Mouse (Mus musculus) heart, embryonic 15.5 days (tissue): ENCODE measurements around the gene Nr1i2. TPM values are rescaled to one million over a fixed set of nuclear protein-coding genes. Genes with fewer than 3 reads are reported as not detected.
A peak's percentile ranks its signal among the peaks of the same experiment; 100 is the strongest.
"Not testable (repeated sequence)": the region's sequence is repeated elsewhere in the genome, so short reads cannot be mapped to it uniquely, and the experiment has no call there.

ENCODE experiments used
- ATAC-seq: fragments of 200-750 bp; cut with Nextera tagmentation; replicated peaks from 2 replicates; pipeline ENCODE4 v1.8.0; 2017; ENCODE audit warnings: low read depth, moderate TSS enrichment; ENCODE audit not compliant: insufficient number of reproducible peaks, insufficient read depth, low FRiP score
- H3K27ac ChIP-seq: fragments of 300-500 bp; sonication (generic); 2 replicates; pipeline ENCODE4 v1.5.1; 2015; ENCODE audit warnings: mild to moderate bottlenecking, inconsistent platforms
- H3K27me3 ChIP-seq: fragments of 300-500 bp; sonication (generic); 2 replicates; pipeline ENCODE4 v1.6.1; 2015; ENCODE audit warnings: inconsistent platforms
- H3K36me3 ChIP-seq: fragments of 300-500 bp; sonication (generic); 2 replicates; pipeline ENCODE4 v1.6.1; 2015; ENCODE audit warnings: mild to moderate bottlenecking, inconsistent platforms
- H3K4me1 ChIP-seq: fragments of 300-500 bp; sonication (generic); replicated peaks from 2 replicates; pipeline ENCODE4 v1.6.1; 2015; ENCODE audit warnings: inconsistent platforms
- H3K4me2 ChIP-seq: fragments of 300-500 bp; sonication (generic); 2 replicates; pipeline ENCODE4 v1.6.1; 2015; ENCODE audit warnings: inconsistent platforms, mild to moderate bottlenecking, moderate library complexity
- H3K4me3 ChIP-seq: fragments of 300-500 bp; sonication (generic); 2 replicates; pipeline ENCODE4 v1.5.1; 2015; ENCODE audit warnings: mild to moderate bottlenecking, inconsistent platforms
- H3K9ac ChIP-seq: fragments of 300-500 bp; sonication (generic); 2 replicates; pipeline ENCODE4 v1.6.1; 2015; ENCODE audit warnings: mild to moderate bottlenecking, inconsistent platforms
- H3K9me3 ChIP-seq: fragments of 300-500 bp; sonication (generic); replicated peaks from 2 replicates; pipeline ENCODE4 v1.6.1; 2016; ENCODE audit warnings: inconsistent platforms
- WGBS: fragments of 180-500 bp; shearing (Covaris S2); methylation state at CpG from one replicate; pipeline ENCODE4 v1.1.7; 2015; ENCODE audit warnings: mixed read lengths; 5-methylcytosine and 5-hydroxymethylcytosine counted together
- polyA plus RNA-seq: library from polyadenylated mRNA; unstranded; fragments of >200 nt; fragmentation: Nextera tagmentation; extraction: Ambion mirVana; gene quantifications from 2 replicates; pipeline ENCODE4 v1.2.1, GENCODE M21; 2015

Nr1i2 gene
- polyA plus RNA-seq: 0.06 TPM in 1 of 2 replicates, not detected in the other

DNA sequence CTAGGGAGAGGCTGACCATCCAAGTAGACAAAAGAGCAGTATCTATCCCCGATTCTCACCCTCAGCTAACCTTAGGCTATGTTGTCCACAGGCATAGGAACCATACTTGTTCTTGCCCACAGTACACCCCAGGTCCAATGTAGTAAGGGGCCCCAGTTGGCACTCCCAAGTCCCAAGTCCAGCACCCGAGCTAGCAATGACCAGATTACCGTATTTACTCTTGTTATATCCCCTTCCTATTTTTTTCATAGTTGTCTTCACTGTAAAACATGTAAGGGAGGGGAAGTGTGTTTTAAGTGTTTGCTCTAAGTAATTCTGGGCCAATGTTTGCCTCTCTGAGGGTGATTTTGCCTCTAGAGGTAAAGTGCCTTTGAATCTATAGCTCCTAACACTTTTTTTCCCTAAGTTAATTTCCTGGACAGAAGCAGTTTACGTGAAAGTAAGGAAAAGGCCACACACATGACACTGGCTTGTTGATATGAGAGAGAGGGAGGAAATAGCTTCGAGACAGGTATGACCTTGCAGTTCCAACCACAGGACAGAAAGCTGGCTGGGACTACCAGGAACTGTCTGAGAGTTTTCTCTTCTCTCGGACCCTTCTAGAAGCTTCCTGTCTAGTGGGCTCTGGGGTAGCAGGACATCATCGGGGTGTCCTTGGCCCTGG, at the start of gene Nr1i2:
Gene Nr1i2, minus strand, starts transcription at position 140 of the 664 bp plus-strand sequence.
- Histone ChIP-seq H3K27ac (no peak within 1 kb of the TSS), H3K4me1 (peaks cover 2% of the 10 kb centered on the region; the same call in 1 of the 2 replicates), H3K27me3 (no peaks in the 10 kb centered on the region), H3K9ac (no peak within 1 kb of the TSS), H3K4me3 (no peak within 1 kb of the TSS), H3K9me3 (no peaks in the 10 kb centered on the region), H3K4me2 (no peak within 1 kb of the TSS), H3K36me3 (no peaks in the 10 kb centered on the region)
- WGBS: 55% methylated on average over 7 of the region's 7 CpGs
- no peak for ATAC-seq

DNA sequence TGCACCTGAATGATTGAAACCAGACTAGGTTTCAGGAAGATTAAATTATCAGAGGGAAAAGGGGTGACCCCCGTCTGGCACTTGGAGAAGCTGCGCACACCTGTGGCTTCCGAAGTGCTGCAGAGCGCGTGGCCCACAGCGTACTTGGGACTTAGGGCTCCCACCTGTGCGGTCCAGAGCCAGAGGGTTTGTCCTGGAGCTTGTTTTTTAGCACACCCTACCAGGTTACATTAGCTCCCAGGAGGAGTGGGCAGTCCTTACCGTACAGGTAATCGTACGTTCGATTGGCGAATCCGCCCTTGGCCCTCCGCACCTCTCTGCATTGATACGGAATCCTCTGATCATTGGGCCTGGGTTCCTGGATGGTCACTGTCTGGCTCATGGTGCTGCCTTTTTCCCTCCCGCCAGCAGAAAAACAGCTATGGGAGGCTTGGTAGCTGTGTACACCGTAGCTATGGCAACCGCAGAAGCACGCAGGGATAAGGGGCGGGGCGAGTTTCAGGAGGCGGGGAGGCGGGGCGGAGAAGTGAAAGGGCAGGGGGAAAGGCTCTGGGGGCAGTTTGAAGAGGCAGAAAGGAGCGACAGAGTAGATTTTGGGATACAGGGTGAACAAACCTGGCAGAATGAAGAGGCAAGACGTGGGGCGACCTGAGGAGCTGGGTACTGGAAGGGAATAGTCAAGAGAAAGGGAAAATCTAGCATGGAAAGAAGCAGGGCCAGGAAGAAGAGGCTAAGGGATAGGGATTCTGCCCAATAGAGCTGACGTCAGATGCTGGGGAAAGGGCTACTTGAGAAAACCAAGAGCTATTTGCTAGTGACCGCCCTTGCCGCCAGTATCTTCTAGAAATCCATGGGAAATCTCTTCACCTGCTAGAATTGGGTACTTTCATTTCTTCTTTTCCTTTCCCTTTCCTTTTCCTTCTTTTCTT, 47.0 kb upstream of the Nr1i2 start, which contains the start of gene Maats1:
Gene Maats1, minus strand, starts transcription at position 748 of the 929 bp plus-strand sequence.
- 15% methylated on average over 30 of the region's 30 CpGs for WGBS
- H3K4me1 ChIP-seq: peaks cover 21% of the 10 kb centered on the region
- H3K27me3 ChIP-seq: no peaks in the 10 kb centered on the region
- H3K27ac ChIP-seq: 0 out of 2 replicates have a peak within 1 kb of the TSS, but pooled peaks have one; percentile 4
- no peaks in the 10 kb centered on the region for H3K36me3 ChIP-seq
- no peaks in the 10 kb centered on the region for H3K9me3 ChIP-seq
- H3K4me2 ChIP-seq: peak within 1 kb of the TSS; percentile 74
- peak within 1 kb of the TSS; percentile 54 for H3K9ac ChIP-seq
- ATAC-seq: peak; percentile 74; the same call in 1 of the 2 replicates
- peak within 1 kb of the TSS; percentile 41 for H3K4me3 ChIP-seq

DNA sequence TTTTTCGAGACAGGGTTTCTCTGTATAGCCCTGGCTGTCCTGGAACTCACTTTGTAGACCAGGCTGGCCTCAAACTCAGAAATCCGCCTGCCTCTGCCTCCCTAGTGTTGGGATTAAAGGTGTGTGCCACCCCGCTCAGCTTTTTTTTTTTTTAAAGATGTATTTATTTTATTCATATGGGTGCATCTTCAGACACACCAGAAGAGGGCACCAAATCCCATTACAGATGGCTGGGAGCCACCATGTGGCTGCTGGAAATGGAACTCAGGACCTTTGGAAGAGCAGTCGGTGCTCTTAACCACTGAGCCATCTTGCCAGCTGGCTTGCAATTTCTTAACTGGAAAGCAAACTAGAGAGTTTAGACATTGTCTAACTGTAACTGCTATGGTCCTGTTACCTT, 43.5 kb upstream of the Nr1i2 start:
- ATAC-seq, H3K27ac ChIP-seq, H3K27me3 ChIP-seq, H3K9ac ChIP-seq, H3K4me3 ChIP-seq, H3K9me3 ChIP-seq, H3K36me3 ChIP-seq, H3K4me2 ChIP-seq: not testable (repeated sequence)
- peaks cover 12% of the 10 kb centered on the region for H3K4me1 ChIP-seq
- WGBS: 82% methylated on average over 4 of the region's 4 CpGs

DNA sequence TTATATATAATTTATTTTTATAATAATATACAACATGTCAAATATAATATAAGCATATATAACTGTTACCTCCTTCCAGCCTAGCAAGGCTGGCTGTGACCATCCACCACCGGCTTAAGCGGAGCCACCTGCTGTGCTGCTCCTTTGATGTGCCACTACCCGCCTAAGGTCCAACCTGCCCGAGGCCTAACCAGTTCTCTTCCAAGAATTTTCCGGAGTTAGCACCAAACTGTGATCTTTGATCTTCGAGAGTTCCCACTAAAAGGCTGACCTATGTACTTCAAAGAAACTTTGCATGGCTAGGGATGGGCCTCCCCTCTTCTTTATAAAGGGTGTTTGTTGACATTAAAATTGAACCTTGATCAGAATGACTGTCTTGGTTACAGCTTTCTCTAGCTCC, 39.8 kb upstream of the Nr1i2 start:
- H3K27me3 ChIP-seq: no peaks in the 10 kb centered on the region
- H3K27ac ChIP-seq: no peak overlapping the region
- ATAC-seq: no peak
- H3K4me1 ChIP-seq: no peaks in the 10 kb centered on the region
- H3K4me2 ChIP-seq: no peak overlapping the region
- no peaks in the 10 kb centered on the region for H3K9me3 ChIP-seq
- no peaks in the 10 kb centered on the region for H3K36me3 ChIP-seq
- H3K9ac ChIP-seq: no peak overlapping the region
- no peak overlapping the region for H3K4me3 ChIP-seq
- 46% methylated on average over 6 of the region's 6 CpGs for WGBS

DNA sequence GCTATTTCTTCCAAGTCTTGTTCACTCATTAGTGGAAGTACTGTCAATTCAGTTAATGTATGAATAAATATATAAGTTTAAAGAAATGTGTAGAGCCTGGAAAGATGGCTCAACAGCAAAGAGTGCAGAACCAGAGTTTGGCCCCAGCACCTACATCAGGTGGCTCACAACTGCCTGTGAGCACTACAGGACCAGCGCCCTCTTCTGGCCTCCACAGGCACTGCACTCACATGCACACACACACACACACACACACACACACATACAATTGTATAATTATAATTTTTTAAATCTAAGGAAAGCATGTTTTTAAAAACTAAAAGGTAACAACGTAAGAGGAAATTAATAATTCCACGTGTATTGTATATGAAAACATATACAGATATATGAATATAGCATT, 34.7 kb upstream of the Nr1i2 start:
- Histone ChIP-seq H3K9me3 (no peaks in the 10 kb centered on the region), H3K9ac (no peak overlapping the region), H3K4me1 (no peaks in the 10 kb centered on the region), H3K27ac (no peak overlapping the region), H3K27me3 (no peaks in the 10 kb centered on the region), H3K4me3 (no peak overlapping the region), H3K36me3 (no peaks in the 10 kb centered on the region), H3K4me2 (no peak overlapping the region)
- 83% methylated on average over 3 of the region's 3 CpGs for WGBS
- no peak for ATAC-seq

DNA sequence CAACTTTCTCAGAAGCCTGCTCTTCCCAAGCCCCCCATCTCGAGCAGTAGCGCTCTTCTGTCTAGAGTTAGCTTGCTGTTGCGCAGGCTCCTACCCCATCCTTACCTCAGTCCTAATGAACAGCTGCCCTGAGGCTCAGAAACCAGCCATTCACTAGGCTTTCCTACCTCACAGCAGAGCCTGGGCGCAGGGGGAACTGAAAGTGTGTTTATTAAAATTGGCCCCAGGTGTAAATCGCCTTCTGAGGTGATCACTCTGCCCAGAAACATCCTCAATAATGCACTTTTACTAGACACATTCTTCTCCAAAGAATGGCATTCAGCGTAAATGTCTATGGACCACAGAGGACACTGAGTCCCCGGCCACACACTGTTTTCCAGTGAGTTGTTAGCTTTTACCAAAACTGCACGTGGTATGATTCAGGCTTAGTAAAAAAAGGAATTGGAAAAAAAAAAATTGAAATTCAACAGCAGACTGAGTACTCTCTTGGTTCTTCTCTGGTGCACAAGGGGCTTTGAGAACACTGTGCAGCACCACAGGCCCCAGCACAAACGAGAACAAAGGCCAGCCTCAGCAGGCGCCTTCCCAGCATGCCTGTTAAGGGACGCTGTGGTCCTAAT, 32.3 kb upstream of the Nr1i2 start:
- WGBS: 82% methylated on average over 11 of the region's 11 CpGs
- Histone ChIP-seq H3K4me1 (no peaks in the 10 kb centered on the region), H3K36me3 (no peaks in the 10 kb centered on the region), H3K9me3 (no peaks in the 10 kb centered on the region), H3K4me2 (no peak overlapping the region), H3K27me3 (no peaks in the 10 kb centered on the region), H3K9ac (no peak overlapping the region), H3K27ac (no peak overlapping the region), H3K4me3 (no peak overlapping the region)
- no peak for ATAC-seq

DNA sequence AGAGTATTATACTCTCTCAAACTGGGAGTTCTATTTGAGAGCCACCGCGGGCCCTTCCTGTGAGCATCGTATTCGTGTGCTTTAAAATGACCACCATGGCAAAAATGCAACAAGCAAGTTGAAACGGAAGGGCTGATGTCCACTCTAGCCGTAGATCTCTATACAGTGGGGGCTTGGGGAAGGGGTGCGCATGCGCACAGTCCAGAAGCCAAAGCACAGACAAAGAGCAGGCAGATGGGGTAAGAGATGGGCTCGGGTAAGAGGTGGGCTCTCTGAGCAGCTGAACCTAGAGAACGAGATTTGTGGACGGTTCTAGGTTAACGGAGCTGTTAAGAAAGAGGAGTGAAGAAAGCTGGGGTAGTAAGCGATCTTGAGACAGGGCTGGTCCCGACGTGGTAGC, 29.7 kb upstream of the Nr1i2 start:
- 90% methylated on average over 15 of the region's 15 CpGs for WGBS
- Histone ChIP-seq H3K27me3 (no peaks in the 10 kb centered on the region), H3K4me3 (no peak overlapping the region), H3K4me2 (no peak overlapping the region), H3K9me3 (no peaks in the 10 kb centered on the region), H3K27ac (no peak overlapping the region), H3K4me1 (0 out of 2 replicates have a peak, but pooled peaks cover 2% of the 10 kb centered on the region), H3K36me3 (no peaks in the 10 kb centered on the region), H3K9ac (no peak overlapping the region)
- ATAC-seq: no peak

DNA sequence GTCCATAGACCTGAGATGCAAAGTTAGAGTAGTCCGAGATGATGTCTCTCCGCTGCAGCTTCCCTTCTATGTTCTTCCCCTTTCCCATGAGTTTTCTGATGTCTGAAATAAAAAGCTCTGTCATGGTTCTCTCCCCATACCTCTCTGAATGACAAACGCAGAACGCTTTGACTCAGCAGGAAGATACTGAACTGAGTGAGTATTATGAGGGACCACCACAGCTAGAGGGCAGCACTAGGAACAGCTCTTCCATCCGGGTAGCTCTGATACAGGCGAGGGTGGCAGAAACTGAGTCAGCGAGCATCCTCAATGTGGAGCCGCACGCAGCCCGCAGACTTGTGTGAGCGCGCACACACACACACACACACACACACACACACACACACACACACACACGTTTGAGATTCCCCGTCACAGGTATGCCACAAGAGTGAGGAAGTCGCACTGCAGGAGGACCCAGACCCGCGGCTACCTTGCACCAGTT, 26.9 kb upstream of the Nr1i2 start:
- Histone ChIP-seq H3K9ac (no peak overlapping the region), H3K27ac (no peak overlapping the region), H3K27me3 (no peaks in the 10 kb centered on the region), H3K9me3 (no peaks in the 10 kb centered on the region), H3K4me1 (0 out of 2 replicates have a peak, but pooled peaks cover 2% of the 10 kb centered on the region), H3K4me2 (peak overlapping the region; percentile 45), H3K4me3 (no peak overlapping the region), H3K36me3 (no peaks in the 10 kb centered on the region)
- ATAC-seq: no peak
- WGBS: 32% methylated on average over 17 of the region's 17 CpGs

DNA sequence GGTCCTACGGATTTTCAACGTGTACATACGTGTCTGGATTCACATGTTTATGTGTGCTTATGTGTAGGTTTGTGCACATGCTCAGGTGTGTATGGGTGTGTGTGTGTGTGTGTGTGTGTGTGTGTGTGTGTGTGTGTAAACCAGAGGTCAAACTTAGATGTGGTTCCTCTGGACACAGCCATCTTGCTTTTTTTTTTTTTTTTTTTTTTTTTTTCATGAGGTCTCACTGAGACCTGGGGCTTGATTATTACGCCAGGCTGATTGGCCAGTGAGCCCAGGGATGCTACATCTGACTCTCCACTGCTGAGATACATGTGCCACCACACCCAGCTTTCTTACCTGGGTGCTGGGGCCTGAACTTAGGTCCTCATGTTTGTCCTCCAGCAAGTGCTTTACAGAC, 24.5 kb upstream of the Nr1i2 start:
- H3K4me2 ChIP-seq: no peak overlapping the region
- no peak overlapping the region for H3K9ac ChIP-seq
- H3K4me1 ChIP-seq: 0 out of 2 replicates have a peak, but pooled peaks cover 2% of the 10 kb centered on the region
- ATAC-seq: no peak
- no peak overlapping the region for H3K27ac ChIP-seq
- H3K27me3 ChIP-seq: no peaks in the 10 kb centered on the region
- WGBS: 81% methylated on average over 4 of the region's 4 CpGs
- no peaks in the 10 kb centered on the region for H3K9me3 ChIP-seq
- no peak overlapping the region for H3K4me3 ChIP-seq
- H3K36me3 ChIP-seq: no peaks in the 10 kb centered on the region

DNA sequence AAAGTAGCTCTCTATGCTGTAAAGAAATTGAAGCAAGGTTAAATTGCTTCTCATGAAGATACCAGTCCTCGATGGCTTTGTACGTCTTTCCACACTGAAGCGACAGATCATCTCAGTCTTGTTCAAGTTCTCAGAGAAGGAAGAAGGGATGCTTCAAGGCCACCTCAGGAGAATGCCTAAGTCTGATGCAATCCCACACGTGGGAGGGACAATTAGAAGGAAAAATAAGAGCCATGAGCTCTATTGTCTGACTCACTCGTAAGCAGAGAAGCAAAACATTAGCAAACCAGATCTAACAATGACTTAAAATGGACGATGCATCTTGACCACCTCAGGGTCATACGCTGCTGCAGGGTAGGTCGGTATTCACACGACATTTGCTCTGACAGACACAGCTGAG, 23.9 kb upstream of the Nr1i2 start:
- Histone ChIP-seq H3K27me3 (no peaks in the 10 kb centered on the region), H3K4me1 (0 out of 2 replicates have a peak, but pooled peaks cover 2% of the 10 kb centered on the region), H3K9me3 (no peaks in the 10 kb centered on the region), H3K9ac (no peak overlapping the region), H3K4me3 (no peak overlapping the region), H3K36me3 (no peaks in the 10 kb centered on the region), H3K4me2 (no peak overlapping the region), H3K27ac (no peak overlapping the region)
- WGBS: 73% methylated on average over 9 of the region's 9 CpGs
- no peak for ATAC-seq

DNA sequence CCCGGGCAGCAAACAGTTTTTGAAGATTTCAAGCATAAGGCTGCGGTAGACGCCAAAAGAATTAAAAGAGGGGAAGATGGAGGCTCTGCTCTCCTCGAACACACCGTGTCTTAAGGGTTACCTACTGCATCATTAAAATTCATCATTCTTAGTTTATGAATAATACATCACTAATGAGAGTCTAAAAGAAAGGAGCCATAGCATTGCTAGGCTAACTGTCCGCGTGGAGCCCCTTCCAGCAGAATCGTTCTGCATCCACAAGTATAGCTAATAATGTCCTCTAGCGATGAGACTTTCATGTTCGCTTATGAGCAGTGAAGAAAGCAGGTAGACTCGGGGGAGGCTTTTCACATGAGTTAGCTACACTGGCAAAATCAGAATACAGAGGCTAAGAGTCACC, 13.6 kb upstream of the Nr1i2 start:
- H3K4me1 ChIP-seq: no peaks in the 10 kb centered on the region; the same call in 1 of the 2 replicates
- no peak overlapping the region for H3K9ac ChIP-seq
- no peak overlapping the region for H3K4me3 ChIP-seq
- no peak for ATAC-seq
- no peak overlapping the region for H3K27ac ChIP-seq
- no peaks in the 10 kb centered on the region for H3K9me3 ChIP-seq
- H3K27me3 ChIP-seq: no peaks in the 10 kb centered on the region
- H3K4me2 ChIP-seq: no peak overlapping the region
- WGBS: 83% methylated on average over 11 of the region's 11 CpGs
- no peaks in the 10 kb centered on the region for H3K36me3 ChIP-seq
